Mouse (Mus musculus): ENCODE measurements at regions not wholly inside any gene's neighbourhood (a gene's known extent, or its start where the extent isn't known, plus 50 kb on each side); places are given as distances from the start of the nearest gene placed in this dataset.
A peak's percentile ranks its signal among the peaks of the same experiment; 100 is the strongest.

DNA sequence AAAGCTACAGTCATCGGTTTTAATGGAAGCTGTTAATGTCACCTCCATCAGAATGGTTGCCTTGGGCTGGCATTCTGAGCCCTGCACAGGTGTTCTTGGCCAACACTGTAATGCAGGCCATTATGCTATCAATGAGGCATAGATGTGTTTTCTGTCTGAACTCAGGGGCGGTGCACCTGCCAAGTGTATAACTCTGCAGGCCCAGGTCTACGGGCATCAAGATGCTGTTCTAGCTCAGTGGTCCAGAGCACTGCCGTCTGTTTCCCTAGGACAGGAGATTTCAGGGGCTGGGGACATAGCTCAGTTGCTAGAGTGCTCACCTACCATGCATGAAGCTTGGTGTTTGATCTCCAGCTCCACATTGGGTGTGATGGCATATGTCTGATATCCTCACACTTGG is 68.1 kb upstream of the Sash1 start:
- 92% methylated on average over 4 of the region's 4 CpGs for WGBS
- no peak overlapping the region for H3K4me3 ChIP-seq (replicated peaks; ENCODE audit: low read length)
- no peaks in the 10 kb centered on the region for H3K27me3 ChIP-seq (ENCODE audit: control insufficient read depth, insufficient read depth, low read length)
- peaks cover 5% of the 10 kb centered on the region; the same call in 1 of the 2 replicates for H3K4me1 ChIP-seq (ENCODE audit: control insufficient read depth, insufficient read depth, low read length)
- ATAC-seq (ENCODE audit: insufficient read depth, low FRiP score) = no peak
- H3K4me2 ChIP-seq (ENCODE audit: low read depth, low read length) = no peak overlapping the region
- no peaks in the 10 kb centered on the region for H3K36me3 ChIP-seq (ENCODE audit: control insufficient read depth, insufficient read depth, low read length)
- H3K9me3 ChIP-seq (replicated peaks; ENCODE audit: control insufficient read depth, low read length) = no peaks in the 10 kb centered on the region
- H3K9ac ChIP-seq (ENCODE audit: low read length) = no peak overlapping the region
- no peak overlapping the region for H3K27ac ChIP-seq (ENCODE audit: low read length)

DNA sequence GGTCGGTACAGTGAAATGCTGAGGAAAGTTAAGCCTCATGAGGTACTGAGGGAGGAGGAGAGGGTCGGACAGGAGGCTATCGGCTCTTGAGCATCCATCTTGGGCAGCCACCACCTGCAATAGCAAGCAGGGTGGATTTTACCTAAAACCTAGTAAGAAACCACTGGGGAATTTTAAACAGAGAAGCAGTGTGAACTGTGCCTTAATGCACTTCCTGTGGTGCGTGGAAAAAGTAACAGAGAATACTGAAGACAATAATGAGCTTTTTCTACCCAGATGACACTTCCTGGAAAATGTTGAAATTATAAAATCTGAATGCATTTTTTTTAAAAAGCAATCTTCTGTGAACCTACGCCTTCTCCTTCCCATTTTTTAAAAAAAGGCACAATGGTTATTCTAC is 67.1 kb upstream of the Sash1 start:
- H3K27me3 ChIP-seq (ENCODE audit: control insufficient read depth, insufficient read depth, low read length) = no peaks in the 10 kb centered on the region
- H3K4me1 ChIP-seq (ENCODE audit: control insufficient read depth, insufficient read depth, low read length) = peaks cover 5% of the 10 kb centered on the region; the same call in 1 of the 2 replicates
- H3K4me2 ChIP-seq (ENCODE audit: low read depth, low read length) = no peak overlapping the region
- H3K27ac ChIP-seq (ENCODE audit: low read length) = no peak overlapping the region
- no peak for ATAC-seq (ENCODE audit: insufficient read depth, low FRiP score)
- no peaks in the 10 kb centered on the region for H3K36me3 ChIP-seq (ENCODE audit: control insufficient read depth, insufficient read depth, low read length)
- no peaks in the 10 kb centered on the region for H3K9me3 ChIP-seq (replicated peaks; ENCODE audit: control insufficient read depth, low read length)
- no peak overlapping the region for H3K4me3 ChIP-seq (replicated peaks; ENCODE audit: low read length)
- 76% methylated on average over 5 of the region's 5 CpGs for WGBS
- no peak overlapping the region for H3K9ac ChIP-seq (ENCODE audit: low read length)

DNA sequence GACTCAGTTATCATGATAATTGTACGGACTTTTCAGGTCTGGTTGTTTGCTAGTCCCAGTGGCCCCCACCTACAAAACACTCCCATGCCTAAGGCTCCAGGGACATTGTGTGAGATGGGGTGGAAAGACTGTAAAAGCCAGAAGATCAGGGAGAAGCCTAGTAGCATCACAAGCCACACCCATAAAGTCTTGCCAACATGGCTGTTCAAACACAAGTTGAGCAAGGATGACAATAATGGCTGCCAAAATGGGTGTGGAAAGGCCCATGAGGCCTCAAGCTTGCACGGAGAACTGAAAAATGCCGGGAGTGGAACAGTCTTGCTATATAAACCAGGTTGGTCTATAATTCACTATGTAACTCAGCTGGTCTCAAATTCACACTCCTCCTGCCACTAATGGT is 66.1 kb upstream of the Sash1 start:
- ATAC-seq (ENCODE audit: insufficient read depth, low FRiP score) = no peak
- H3K4me3 ChIP-seq (replicated peaks; ENCODE audit: low read length) = no peak overlapping the region
- H3K27me3 ChIP-seq (ENCODE audit: control insufficient read depth, insufficient read depth, low read length) = no peaks in the 10 kb centered on the region
- no peak overlapping the region for H3K27ac ChIP-seq (ENCODE audit: low read length)
- no peak overlapping the region for H3K9ac ChIP-seq (ENCODE audit: low read length)
- H3K9me3 ChIP-seq (replicated peaks; ENCODE audit: control insufficient read depth, low read length) = no peaks in the 10 kb centered on the region
- H3K36me3 ChIP-seq (ENCODE audit: control insufficient read depth, insufficient read depth, low read length) = no peaks in the 10 kb centered on the region
- 74% methylated on average over 3 of the region's 3 CpGs for WGBS
- H3K4me1 ChIP-seq (ENCODE audit: control insufficient read depth, insufficient read depth, low read length) = peaks cover 5% of the 10 kb centered on the region; the same call in 1 of the 2 replicates
- no peak overlapping the region for H3K4me2 ChIP-seq (ENCODE audit: low read depth, low read length)

DNA sequence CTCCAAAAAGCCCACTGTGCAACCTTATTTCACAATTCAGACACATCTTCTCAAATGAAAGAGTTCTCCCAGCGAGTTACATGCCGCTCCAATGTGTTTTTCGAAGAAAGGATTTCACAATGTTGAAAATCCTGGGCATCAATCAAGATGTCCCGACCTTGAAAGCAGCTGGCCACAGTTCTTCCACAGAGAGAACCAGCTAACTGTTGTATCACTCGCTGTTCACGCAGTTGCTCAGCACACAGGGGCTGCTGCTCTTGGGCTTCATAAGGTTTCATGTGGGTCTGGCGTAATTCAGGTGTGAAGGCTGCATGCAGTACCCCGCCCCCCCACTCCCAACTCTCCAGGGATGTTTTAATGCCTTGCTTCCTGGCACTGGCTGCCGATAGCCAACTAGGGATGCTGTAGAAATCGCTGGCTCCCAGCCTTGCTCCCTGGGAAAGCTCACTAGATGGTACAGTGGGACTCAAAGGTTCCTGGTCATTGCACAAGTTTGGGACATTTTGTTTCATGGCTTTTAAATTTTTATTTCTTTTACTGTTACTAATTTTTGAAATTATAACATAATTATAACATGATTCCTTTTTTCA is 65.5 kb upstream of the Sash1 start:
- no peak overlapping the region for H3K4me3 ChIP-seq (replicated peaks; ENCODE audit: low read length)
- no peak overlapping the region for H3K27ac ChIP-seq (ENCODE audit: low read length)
- 63% methylated on average over 10 of the region's 10 CpGs for WGBS
- H3K9me3 ChIP-seq (replicated peaks; ENCODE audit: control insufficient read depth, low read length) = no peaks in the 10 kb centered on the region
- H3K4me2 ChIP-seq (ENCODE audit: low read depth, low read length) = no peak overlapping the region
- ATAC-seq (ENCODE audit: insufficient read depth, low FRiP score) = no peak
- peaks cover 5% of the 10 kb centered on the region; the same call in 1 of the 2 replicates for H3K4me1 ChIP-seq (ENCODE audit: control insufficient read depth, insufficient read depth, low read length)
- H3K27me3 ChIP-seq (ENCODE audit: control insufficient read depth, insufficient read depth, low read length) = no peaks in the 10 kb centered on the region
- H3K36me3 ChIP-seq (ENCODE audit: control insufficient read depth, insufficient read depth, low read length) = no peaks in the 10 kb centered on the region
- H3K9ac ChIP-seq (ENCODE audit: low read length) = no peak overlapping the region

DNA sequence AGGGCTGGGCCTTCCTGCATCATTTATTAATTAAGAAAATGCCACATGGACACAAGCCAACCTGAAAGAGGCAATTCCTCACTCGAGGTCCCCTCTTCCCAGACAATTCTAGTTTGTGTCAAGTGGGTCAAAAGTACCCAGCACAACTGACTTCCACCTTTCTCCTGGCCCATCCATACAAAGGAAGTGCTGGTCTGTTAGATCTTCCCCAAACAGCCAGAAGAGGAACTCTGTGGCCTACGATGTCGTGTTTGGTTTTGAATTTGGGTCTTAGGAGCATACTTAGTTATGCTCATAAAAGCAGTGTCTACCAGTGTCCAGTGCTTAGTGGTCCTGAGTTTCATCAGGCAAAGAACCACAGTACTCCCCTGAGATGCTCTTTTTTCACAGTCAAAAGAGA is 62.4 kb upstream of the Sash1 start:
- no peaks in the 10 kb centered on the region for H3K27me3 ChIP-seq (ENCODE audit: control insufficient read depth, insufficient read depth, low read length)
- no peak overlapping the region for H3K4me3 ChIP-seq (replicated peaks; ENCODE audit: low read length)
- no peak for ATAC-seq (ENCODE audit: insufficient read depth, low FRiP score)
- 70% methylated on average over 3 of the region's 3 CpGs for WGBS
- H3K27ac ChIP-seq (ENCODE audit: low read length) = no peak overlapping the region
- peaks cover 5% of the 10 kb centered on the region; the same call in 1 of the 2 replicates for H3K4me1 ChIP-seq (ENCODE audit: control insufficient read depth, insufficient read depth, low read length)
- no peak overlapping the region for H3K9ac ChIP-seq (ENCODE audit: low read length)
- no peaks in the 10 kb centered on the region for H3K36me3 ChIP-seq (ENCODE audit: control insufficient read depth, insufficient read depth, low read length)
- no peaks in the 10 kb centered on the region for H3K9me3 ChIP-seq (replicated peaks; ENCODE audit: control insufficient read depth, low read length)
- no peak overlapping the region for H3K4me2 ChIP-seq (ENCODE audit: low read depth, low read length)

DNA sequence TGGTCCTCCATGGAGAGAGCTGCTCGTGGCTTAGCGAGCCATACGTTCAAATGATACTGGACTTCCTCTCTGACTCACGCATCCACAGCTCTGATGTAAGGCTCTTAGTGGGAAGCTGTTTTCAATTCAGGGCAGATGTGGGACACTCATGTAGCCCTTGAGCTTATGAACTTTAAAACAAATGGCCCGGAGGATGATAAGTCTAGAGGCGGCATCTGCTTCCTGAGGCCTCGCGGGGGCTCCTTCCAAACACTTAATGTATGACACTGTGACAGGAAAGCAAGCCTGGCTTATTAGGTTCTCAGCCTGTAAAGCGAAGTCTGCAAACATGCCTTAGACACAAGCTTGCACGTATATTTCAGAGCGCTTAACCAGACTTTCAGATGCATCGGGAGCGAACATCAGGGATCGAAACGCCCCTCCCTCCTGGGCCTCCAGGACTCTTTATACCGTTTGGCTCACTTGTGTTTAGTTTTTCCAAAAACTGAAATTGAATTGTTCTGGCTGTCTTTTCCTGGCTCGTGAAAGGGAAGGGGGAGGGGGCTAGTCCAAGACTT is 59.4 kb upstream of the Sash1 start:
- Histone ChIP-seq H3K4me1 (ENCODE audit: control insufficient read depth, insufficient read depth, low read length) (no peaks in the 10 kb centered on the region), H3K4me3 (replicated peaks; ENCODE audit: low read length) (peak overlapping the region; percentile 3), H3K36me3 (ENCODE audit: control insufficient read depth, insufficient read depth, low read length) (no peaks in the 10 kb centered on the region), H3K9ac (ENCODE audit: low read length) (peak overlapping the region; percentile 27; the same call in 1 of the 2 replicates), H3K9me3 (replicated peaks; ENCODE audit: control insufficient read depth, low read length) (no peaks in the 10 kb centered on the region), H3K27ac (ENCODE audit: low read length) (peak overlapping the region; percentile 82), H3K4me2 (ENCODE audit: low read depth, low read length) (peak overlapping the region; percentile 42), H3K27me3 (ENCODE audit: control insufficient read depth, insufficient read depth, low read length) (no peaks in the 10 kb centered on the region)
- 27% methylated on average over 17 of the region's 17 CpGs for WGBS
- peak; percentile 83 for ATAC-seq (ENCODE audit: insufficient read depth, low FRiP score)

DNA sequence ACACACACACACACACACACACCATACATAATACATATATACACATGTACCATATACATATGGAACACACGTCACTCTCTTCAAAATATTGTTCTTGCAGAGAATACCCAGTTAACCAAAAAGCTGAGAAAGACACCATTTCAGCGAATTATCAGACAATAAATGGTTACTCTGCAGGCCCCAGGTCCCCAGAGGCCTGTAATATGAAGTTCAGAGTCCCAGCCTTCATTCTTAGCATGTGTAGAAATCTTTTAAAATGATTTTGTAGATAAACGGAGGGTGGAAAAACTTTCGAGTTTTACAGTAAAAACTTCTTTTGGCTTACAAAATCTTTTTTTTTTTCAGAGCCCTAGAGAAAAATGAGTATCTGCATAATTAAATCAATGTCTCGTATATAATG is 58.7 kb upstream of the Sash1 start:
- ATAC-seq (ENCODE audit: insufficient read depth, low FRiP score) = no peak
- Histone ChIP-seq H3K4me1 (ENCODE audit: control insufficient read depth, insufficient read depth, low read length) (no peaks in the 10 kb centered on the region), H3K4me3 (replicated peaks; ENCODE audit: low read length) (peak overlapping the region; percentile 3; the same call in 1 of the 2 replicates), H3K36me3 (ENCODE audit: control insufficient read depth, insufficient read depth, low read length) (no peaks in the 10 kb centered on the region), H3K9me3 (replicated peaks; ENCODE audit: control insufficient read depth, low read length) (no peaks in the 10 kb centered on the region), H3K27me3 (ENCODE audit: control insufficient read depth, insufficient read depth, low read length) (no peaks in the 10 kb centered on the region), H3K9ac (ENCODE audit: low read length) (no peak overlapping the region), H3K27ac (ENCODE audit: low read length) (peak overlapping the region; percentile 82; the same call in 1 of the 2 replicates), H3K4me2 (ENCODE audit: low read depth, low read length) (peak overlapping the region; percentile 42)
- 57% methylated on average over 5 of the region's 5 CpGs for WGBS

DNA sequence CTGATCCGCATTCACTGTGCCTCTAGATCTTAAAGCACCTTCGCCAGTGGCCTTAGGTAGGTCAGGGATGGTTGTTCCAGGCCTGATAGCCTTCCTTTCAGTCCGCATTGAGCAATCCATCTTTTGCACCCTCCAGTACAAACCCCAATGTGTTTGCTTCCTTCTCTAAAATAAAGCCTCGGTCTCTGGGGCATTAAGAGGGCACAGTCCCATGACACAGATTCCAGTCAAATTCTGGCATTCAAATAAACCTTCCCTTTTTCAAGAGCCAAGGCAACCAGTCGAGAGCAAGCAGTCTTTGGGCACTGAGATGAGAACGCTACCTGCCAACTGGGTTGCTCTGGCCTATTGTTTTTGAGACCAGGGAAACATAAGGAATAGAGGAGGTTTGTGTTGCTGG is 57.8 kb upstream of the Sash1 start:
- Histone ChIP-seq H3K9ac (ENCODE audit: low read length) (no peak overlapping the region), H3K27me3 (ENCODE audit: control insufficient read depth, insufficient read depth, low read length) (no peaks in the 10 kb centered on the region), H3K36me3 (ENCODE audit: control insufficient read depth, insufficient read depth, low read length) (no peaks in the 10 kb centered on the region), H3K9me3 (replicated peaks; ENCODE audit: control insufficient read depth, low read length) (no peaks in the 10 kb centered on the region), H3K27ac (ENCODE audit: low read length) (no peak overlapping the region), H3K4me2 (ENCODE audit: low read depth, low read length) (no peak overlapping the region), H3K4me3 (replicated peaks; ENCODE audit: low read length) (no peak overlapping the region), H3K4me1 (ENCODE audit: control insufficient read depth, insufficient read depth, low read length) (no peaks in the 10 kb centered on the region)
- no peak for ATAC-seq (ENCODE audit: insufficient read depth, low FRiP score)
- 85% methylated on average over 6 of the region's 6 CpGs for WGBS

DNA sequence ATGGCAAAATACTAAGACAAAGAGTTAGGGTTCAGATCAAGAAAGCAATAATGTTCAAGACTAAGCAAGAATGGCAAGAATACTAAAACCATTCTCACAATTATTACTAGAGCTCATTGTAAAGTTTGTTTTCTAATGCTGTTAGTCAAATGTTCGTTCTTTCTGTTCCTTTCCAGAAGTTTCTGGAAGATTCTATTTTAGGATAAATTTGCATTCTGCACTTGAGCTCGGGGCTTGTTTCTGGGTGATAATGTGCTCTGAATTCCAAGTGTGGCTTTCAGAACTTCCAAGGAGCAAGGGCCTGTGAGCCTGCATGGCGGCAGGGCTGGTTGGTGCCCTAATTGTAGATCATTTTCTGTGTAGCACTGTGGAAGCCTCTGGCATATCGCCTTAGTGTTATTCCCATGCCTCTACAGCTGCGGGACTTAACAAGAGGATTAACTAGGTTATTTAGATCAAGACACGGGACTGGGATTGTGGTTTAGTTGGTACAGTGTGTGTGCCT is 57.1 kb upstream of the Sash1 start:
- no peaks in the 10 kb centered on the region for H3K9me3 ChIP-seq (replicated peaks; ENCODE audit: control insufficient read depth, low read length)

More for the DNA sequence above, 57.1 kb upstream of the Sash1 start:
- Histone ChIP-seq H3K27me3 (ENCODE audit: control insufficient read depth, insufficient read depth, low read length) (no peaks in the 10 kb centered on the region), H3K36me3 (ENCODE audit: control insufficient read depth, insufficient read depth, low read length) (no peaks in the 10 kb centered on the region), H3K9ac (ENCODE audit: low read length) (no peak overlapping the region), H3K4me2 (ENCODE audit: low read depth, low read length) (no peak overlapping the region), H3K4me1 (ENCODE audit: control insufficient read depth, insufficient read depth, low read length) (no peaks in the 10 kb centered on the region), H3K4me3 (replicated peaks; ENCODE audit: low read length) (no peak overlapping the region), H3K27ac (ENCODE audit: low read length) (no peak overlapping the region)
- 90% methylated on average over 6 of the region's 6 CpGs for WGBS
- ATAC-seq (ENCODE audit: insufficient read depth, low FRiP score) = no peak
